Mouse (Mus musculus): ENCODE measurements around the gene Cnnm1. TPM values are rescaled to one million over a fixed set of nuclear protein-coding genes. Genes with fewer than 3 reads are reported as not detected.

Gene Cnnm1
- total RNA-seq, 1 experiment from 2014 or later = 0.21 TPM

DNA sequence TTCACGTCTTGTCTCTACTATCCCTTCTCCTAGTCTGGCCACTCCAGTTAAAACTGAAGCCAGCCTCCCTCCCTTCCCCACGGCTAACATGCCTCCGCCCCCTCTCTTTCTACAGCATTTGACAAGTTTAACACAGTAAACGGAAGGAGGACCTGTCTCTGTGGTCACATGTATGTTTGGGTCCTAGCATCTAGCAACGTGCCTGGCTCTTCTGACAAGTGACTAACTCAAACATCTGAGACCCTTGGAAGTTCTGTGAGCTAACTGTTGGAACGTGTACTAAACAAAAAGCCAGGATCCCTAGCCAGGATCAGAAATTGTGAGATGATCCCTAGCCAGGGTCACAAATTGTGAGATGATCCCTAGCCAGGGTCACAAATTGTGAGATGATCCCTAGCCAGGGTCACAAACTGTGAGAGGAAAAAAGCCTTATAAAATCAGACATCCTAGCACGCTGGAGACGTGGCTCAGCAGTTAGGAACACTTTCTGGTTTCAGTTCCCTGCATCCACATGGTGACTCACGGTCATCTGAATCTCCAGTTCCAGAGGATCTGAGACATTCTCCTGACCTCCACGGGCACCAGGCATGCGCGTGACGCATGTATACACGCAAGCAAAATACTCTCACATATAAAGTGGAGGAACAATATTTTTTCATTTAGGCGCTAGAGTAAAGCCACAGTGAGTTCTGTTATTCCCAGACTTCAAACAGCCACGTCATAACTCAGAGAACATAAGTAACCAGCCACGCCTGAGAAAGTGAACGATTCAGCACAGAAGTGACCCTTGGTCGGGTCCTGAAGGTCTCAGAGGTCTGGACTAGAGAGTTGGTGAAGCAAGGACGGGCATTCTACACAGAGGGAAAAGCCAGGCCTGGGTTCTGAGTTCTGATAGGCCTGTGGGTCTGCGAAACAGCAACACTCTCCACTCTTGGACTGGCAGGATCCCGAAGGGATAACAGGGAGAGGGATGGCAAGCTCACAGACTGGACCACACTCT is 71.7 kb downstream of the Cnnm1 start:
- peak; percentile 43 for DNase-seq

DNA sequence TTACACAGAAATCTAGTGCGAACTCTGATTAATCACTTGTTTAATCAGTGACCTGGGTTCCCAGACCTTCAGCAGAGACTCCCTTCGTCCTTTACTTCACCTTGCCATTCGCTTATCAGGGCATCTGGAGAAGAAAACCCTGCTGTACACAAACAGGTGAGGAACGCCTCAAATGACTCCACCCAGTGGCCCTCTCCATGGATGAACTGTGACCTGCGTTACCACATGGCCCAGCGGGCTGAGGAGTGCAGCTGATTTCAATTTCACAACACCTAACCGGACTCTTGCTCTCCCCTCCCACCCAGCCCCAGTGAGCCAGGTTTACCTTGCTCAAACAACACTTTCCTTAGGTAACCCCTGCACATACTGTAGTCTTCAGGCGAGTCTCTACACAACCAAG is 73.6 kb downstream of the Cnnm1 start:
- DNase-seq = no peak

DNA sequence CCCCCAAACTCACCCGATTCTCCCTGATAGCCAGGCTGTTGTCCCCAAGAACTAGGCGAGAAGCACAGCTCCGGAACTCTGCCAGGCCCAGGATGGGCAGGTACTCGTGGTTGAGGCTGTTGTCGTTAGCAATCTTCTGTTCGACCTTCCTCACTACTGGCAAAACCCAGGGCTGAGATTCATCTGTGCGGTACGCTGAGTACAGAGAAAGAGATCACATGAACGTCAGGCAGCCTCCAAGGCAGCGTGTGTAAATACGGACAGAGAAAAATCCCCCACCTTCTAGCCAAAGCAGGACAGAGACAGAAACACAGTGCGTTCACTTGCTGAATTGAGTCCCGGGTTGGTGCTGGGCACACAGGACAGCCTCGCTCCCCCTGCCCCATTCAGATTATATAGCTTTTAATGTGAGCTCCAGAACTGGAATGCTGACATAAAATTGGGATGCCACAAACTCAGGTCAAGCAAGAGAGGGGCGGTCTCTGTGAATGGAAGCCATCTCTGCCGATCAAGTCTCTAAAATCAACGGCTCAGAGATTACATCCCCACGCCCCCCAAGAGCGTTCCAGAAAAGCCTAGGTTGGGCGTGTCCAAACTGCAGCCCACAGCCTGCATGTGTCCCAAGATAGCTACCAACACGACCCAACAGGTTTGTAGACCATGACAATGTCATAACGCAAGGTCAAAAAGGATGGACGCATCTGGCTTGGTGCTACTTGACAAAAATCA is 75.6 kb downstream of the Cnnm1 start:
- no peak for DNase-seq

DNA sequence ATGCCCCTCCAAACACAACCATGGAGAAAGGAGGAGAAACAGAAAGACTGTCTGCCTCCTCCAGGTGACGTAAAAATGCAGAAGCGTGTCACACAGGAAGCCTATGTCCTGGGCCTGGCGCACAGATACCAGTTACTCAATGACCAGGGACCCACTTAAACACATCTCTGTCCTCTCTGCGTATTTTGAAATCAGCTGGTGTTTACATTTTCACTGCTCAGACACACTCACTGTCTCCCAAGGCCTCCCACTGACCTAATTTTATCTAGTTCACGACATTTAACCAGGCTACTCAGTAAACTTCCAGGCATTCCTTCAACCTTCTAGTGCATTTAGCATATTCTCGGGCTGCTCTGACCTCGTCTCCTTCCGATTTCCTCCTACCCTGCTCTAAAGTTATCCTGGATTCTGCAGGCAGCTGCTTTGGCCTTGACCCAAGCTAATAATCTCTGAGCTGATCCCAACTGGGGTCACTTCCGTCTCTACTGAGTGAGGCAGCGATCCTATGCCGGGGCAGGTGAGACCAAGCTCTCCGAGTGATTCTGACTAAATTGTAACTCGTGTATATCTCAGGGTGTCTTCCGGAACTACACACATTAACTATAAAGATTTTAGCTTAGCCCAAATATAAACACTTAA is 76.3 kb downstream of the Cnnm1 start:
- no peak for DNase-seq

DNA sequence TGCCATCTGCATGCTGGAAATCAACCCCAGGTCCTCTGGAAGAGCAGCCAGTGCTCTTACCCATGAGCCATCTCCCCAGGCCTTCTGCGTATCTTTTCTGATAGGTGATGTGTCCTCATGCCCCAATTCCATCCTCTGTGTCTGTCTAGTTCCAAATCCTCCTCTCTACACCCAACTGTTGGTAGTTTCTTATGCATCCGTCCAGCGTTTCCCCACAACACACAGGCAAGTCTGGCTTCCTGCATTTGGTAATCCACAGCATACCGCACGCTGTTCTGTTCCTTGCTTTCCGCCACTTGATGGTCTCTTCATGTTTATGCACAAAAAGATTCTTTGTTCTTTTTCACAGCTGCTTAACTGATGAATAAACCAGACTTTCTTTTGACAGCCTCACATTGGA is 77.1 kb downstream of the Cnnm1 start:
- no peak for DNase-seq

DNA sequence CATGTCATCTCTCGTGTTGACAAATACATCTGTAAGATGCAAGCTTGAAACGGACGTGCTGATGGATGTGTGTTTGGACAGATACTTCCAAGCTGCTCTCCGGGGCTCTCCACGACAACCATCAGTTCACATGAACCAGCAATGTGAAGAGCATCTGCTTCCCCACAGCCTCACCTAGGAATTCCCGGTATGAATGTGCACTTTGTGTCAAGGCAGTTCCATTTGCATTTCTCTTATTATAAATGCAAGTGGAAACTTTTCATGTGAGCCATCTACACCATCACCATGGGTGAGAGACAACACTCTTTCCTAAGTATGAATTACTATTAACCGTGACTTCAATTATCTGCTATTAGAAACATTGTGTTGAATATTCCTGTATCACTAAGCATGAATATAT is 77.6 kb downstream of the Cnnm1 start:
- no peak for DNase-seq

DNA sequence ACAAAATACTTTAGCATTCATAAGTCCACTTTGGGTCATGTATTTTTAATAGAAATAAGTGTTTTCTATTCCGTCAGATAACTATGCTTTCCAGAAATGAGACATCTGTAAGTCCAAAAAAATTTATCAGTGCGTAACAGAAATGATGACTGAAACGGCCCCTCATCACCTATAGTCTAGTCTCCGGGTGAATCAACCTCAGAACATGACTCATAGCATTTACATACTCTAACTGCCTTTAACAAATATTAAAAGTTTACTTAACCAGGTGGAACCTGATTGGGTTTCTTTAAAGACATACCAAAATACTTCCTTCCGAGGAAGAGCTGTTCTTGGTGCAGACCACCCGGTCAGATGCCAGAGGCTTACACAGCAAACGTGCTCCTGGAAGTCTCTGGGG is 78.0 kb downstream of the Cnnm1 start:
- no peak for DNase-seq

DNA sequence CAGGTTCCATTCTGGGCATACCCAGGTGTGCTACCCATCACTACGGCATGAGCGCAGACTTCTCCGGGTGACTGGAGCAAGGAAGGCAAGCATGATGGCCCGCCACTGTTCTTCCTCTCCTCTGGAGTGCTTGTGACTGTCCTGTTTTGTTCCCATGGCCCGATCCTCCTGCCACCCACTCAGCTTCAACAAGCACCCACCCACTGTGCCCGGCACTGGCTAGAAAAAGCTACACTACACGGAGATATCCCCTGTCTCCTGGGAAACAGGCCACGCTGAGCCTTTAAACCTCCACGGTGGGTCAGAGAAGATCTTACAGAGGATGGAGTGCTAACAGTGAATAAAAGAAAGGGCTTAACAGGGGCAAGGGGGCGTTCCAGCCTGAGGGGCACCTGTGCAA is 79.0 kb downstream of the Cnnm1 start:
- no peak for DNase-seq

DNA sequence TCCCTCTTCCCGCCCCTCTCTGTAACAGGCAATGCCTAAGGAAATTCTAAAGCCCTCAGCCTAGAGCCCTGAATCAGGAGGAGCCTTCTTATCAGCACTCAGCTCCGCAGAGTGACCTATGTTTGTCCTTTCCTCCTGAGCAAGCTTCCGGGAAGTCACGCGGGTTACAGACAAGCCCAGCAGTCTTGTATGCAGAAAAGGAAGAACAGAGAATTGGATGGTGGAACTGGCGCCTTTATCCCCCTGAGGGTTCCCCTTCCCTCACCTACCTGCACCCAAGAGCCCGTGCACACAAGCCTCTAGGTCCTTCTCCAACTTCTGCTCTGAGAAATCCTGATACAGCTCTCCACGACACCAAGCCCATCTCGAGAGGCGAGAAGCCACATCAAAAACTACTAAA is 80.2 kb downstream of the Cnnm1 start:
- DNase-seq = no peak

DNA sequence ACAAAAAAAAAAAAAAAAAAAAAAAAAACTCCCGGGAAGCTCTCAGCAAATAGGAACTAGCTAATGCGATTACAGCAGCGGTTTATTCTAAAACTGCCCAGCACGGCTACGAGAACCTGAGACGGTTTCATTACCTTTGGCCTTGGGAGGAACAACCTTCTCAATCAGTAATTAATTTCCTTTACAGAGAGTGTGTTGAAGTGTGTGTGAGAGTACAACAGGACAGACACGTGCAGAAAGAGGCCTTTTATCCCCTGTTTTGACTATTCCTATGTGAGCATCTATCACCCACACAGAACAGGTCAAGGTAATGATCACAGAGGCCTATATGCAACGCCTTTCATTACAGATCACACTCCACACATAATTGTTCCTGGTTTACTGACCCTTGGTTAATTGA is 81.1 kb downstream of the Cnnm1 start:
- DNase-seq = no peak

DNA sequence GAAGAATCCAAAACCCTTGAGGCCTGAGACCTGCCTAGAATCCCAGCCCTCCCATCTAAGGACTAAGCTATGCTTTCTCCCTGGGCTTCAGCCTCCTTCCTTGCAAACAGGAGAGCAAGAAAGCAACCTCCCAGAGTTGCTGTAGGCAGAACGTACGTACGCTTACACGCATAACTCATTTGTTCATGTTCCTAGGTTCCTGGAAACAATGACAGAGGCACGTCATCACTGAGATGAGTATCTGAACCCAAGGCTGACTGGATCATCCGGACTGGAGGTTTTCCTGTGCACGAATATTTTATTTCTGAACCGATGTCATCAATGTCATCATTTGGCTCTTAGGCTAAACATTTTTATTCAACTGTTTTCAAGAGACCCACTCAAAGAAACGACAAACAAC is 81.8 kb downstream of the Cnnm1 start:
- DNase-seq = no peak

DNA sequence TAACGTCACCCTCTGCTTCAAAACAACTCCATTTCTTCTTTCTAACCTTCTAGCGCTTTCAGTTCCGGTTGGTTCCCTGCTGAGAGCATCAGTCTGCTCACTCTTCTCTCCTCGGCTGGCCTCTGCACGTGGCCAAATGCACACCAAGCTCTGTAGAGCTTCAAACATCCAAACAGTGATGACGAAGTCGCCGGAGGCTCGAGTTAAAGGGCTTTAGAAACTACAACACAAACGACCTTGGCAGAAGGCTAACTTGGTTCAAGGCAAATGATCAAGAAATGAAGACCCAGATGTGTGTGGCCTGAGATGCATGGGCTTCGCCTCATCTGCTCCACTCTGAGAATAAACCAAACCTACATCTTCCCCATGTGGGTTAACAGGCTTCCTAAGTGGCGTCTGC is 83.3 kb downstream of the Cnnm1 start:
- no peak for DNase-seq

DNA sequence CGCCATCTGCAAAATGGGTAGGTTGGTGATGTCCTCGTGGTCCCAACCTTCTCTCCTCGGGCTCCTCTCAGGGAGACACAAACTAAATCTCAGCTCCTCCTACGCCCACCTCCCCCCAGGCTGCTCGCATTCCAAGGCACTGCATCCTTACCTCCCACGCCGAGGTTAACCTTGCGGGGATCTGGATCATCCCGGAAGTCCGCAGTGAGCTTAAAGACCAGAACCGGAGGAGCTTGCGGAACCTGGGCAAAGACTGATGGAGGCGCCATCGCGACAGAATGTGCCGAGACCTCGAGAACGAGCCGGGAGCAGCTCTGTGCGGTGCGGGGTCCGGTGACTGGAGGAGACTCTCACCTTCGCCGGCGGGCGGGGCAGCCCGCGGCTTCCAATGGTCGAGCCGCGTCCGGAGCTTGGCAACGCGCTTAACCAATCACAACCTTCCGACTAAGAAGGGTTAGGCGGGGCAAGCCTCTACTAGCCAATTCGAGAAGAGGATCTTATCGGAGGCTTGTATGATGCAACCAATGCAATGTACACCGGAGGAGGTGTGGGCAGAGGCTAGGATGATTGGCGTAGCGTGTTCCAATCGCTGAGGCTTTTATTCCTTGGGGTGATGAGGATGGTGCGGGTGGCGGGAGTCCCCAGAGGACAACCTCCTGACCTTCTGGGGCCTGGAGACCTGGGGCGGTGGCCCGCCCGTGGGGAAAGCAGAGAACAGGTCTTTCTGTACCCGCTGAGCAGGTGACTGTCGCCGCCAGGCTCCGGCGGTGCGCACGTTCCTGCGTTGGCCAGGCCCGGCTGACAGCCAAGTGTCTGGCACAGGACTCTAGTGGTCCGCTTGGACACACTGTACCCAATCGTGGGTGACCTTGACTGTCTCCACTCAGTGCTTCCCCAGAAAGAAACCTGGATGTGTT is 84.2 kb downstream of the Cnnm1 start, which contains the start of gene Got1:
Gene Got1 (minus strand): TSS at position 419 of the 917 bp plus-strand sequence.
- DNase-seq = peak; percentile 90

DNA sequence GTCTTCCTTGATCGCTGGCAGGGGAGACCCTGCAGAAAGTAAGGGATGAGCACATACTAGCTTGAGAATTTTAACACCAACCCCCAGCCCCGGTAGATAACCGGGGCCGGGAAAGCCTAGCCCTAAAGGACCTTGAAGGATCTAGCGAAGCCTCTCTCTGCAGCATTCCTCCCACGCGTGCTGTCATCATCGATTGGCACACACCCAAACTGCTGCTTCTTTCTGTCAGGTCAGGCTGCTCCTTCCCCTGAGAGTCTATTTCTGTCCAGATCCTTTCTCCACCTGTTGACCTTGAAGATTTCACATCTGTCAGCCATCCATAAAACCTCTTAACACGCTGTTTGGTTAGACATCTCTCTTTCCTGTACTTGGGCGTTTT is 84.9 kb downstream of the Cnnm1 start:
- peak; percentile 69 for DNase-seq

DNA sequence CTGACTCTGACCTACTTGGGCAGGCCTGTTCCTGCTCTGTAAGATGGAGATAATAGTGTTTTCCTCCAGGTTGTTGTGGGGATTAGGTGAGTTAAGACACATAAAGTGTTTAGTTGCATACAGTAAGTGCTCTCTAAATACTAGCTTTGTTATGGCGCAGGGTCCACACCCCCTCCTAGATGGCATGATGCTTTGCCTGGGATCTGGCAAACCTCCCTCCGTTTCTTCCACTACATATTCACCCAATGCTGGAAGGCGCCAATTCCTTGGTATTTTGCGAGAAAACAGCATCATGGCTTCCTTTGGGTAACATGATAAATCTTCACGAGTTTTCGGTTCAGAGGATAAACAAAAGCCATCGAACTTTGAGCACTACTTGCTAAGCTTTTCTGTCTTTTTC is 85.3 kb downstream of the Cnnm1 start:
- DNase-seq = no peak

DNA sequence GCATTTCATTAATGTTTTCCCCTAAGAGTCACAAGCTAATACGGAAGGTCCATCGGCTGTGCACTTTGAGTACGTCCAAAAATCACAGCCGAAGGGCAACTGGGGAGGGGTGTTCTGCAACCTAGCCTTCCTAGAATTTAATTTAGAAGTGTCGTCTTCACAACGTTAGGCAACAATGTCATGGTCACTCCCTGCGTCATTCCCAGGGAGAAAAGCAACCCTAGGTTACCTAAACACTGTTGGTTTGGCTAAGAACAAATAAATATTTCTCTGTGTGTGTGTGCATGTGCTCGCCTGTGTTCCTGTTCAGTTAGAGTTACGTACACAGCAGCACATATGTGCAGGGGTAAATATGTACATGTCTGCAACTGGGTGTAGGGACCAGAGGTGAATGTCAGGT is 85.8 kb downstream of the Cnnm1 start:
- DNase-seq = no peak

DNA sequence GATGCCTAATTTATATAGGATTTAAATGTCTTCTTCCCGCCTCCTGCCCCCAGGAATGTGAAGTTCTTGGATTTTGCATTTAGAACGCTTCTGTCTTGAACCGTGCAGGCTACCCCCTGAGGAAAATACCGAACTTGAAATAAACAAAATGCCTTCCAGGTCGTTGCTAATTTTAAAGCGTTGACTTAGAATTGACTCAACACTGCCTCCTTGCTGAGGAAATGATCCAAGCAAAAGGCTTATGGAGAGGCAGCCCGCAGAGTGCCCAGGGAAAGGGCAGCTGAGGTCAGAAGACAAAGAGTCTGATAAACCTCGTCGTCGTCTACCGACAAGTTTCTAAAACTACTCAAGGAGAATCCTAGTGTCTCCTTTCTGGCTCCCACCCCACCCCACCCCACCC is 86.9 kb downstream of the Cnnm1 start:
- DNase-seq = no peak

DNA sequence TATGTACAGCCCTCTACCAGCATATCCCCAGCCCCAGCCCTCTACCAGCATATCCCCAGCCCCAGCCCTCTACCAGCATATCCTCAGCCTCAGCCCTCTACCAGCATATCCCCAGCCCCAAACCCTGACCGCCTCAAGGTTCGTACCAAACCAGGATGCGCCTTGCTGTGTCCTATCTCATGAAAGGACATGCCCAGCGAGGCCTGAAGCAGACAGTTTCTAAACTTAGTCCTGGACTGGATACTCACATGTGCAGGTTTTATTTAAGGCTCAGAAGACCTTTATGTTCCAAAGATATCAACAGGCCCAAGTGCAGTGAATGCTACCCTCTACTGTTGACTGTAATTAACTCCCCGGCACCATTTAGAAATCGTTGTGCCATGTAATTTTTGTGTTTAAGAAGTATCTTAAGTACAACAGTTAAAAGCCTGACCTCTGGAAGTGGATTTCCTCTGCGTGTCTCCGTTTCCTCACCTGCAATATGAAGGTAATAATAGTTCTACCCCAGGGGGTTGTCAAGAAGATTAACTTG is 87.9 kb downstream of the Cnnm1 start:
- DNase-seq = no peak

DNA sequence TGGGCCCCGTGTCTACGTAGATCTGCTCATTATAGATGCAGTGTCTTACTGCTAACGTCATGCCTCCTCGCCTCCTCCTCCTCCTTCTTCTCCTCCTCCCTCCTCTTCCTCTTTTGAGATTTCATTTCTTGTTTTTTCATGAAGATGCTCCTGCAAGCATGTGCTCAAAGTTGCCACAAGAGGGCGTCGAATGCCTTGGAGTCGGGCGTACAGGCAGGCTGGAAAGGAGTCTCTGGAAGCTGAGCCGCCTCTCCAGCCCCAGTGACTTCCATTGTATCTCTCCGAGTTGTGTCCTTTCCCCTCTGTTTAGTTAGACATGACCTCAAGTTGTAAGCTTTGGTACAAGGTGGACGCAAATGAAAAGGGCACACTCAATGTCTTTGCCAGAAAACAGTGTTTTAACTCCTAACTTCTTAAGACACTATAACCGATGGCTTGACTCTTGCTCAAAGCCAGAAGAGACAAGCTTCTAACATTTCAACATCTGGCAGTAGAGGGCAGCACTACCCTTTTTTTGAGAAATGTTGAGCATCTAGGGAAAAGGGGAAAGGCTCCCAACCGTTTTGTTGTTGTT is 90.0 kb downstream of the Cnnm1 start:
- DNase-seq = peak; percentile 51

DNA sequence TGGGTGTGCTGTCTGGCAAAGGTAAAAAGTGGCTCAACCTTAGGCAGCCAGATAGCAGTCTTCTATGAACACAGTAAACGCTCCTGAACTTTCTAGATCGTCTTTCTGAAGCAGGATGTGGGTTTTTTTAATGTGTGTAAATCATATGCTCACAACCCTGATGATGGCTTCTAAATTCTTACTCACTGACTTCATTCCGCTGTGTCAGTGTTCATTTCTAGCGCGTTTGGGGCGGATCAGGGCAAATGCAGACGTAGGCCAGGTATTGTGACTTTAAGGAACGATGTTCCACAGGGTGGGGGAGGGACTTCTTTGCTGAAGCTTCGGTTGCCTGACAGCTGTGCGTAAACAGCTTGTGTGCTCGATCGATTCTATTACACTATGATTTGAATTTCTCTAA is 90.7 kb downstream of the Cnnm1 start:
- DNase-seq = no peak

DNA sequence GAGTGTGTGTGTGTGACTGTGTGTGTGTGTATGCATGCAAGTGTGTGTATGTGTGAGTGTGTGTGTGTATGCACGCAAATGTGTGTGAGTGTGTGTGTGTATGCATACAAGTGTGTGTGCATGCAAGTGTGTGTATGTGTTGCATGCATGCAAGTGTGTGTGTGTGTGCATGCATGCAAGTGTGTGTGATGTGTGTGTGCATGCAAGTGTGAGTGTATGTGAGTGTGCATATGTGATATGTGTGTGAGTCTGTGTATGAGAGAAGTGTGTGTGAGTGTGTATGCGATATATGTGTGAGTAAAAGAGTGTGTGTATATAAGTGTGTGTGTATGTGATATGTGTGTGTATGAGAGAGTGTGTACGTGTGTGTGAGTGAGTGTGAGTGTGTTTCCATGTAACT is 95.1 kb downstream of the Cnnm1 start:
- DNase-seq = no peak
